Mouse (Mus musculus) hematopoietic multipotent progenitor cell, adult 10-12 weeks (in vitro differentiated cells): ENCODE results near the gene Gimd1. TPM values are rescaled to one million over a fixed set of nuclear protein-coding genes. Genes with fewer than 3 reads are reported as not detected.

ENCODE experiments used
- polyA plus RNA-seq: library from polyadenylated mRNA; stranded (reverse); fragments of >175 nt; gene quantifications from 2 replicates; pipeline ENCODE4 v1.2.3, GENCODE M21; 2012; ENCODE audit warnings: low replicate concordance

The Gimd1 gene
- not detected in 2 replicates for polyA plus RNA-seq

GRCm38 (mm10) chr3:132629601-132630239 is at the start of gene Gimd1:
Gene Gimd1 (plus strand): TSS chr3:132629820.

GRCm38 (mm10) chr3:132683447-132684230 is 54.0 kb downstream of the Gimd1 start, which contains the start of gene Tbck:
Gene Tbck (plus strand): TSS chr3:132684144.

DNA sequence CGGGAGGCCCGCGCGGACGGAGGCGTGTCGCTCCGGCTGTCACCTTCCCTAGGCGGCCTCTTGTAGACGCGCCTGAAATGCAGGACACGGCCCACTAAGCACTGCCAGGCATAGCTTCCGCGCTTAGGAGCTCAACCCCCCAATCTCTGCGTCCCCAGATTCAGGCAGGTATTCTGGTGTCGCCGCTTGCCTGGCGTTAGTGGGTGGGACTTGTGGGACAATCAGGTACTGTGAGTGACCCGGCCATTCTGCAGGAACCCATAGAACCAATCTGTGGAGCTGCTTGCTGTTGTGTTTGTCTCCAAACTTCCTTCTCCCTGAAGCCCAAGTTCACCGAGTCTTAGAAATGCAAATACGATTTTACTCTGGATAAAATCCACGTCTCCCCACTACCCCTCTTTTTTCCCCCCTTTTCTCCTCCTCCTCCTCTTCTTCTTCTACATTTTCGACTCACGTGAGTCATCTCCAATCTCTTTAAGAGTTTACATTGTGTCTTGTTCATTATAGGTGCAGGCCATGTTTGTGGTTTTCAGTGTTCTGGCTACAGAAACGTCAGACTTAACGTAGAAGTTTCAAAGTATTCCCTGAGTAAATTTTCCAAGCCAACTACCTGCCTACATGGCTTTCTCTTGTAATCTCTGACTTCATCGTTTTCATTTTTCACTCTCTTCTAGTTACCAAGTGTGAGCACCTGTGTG is 54.8 kb downstream of the Gimd1 start, which contains the start of gene Aimp1:
Gene Aimp1 (minus strand): TSS at position 140 of the 698 bp plus-strand sequence.

Other genes starting within 250 kb of the Gimd1 start
- gene Tbck, start 54.3 kb downstream of the Gimd1 start, polyA plus RNA-seq, result 4.3 and 7.2 TPM in 2 replicates
- gene Aimp1, start 54.5 kb downstream of the Gimd1 start, polyA plus RNA-seq, result 1.8 and 11.4 TPM in 2 replicates